Mouse (Mus musculus): ENCODE data around the gene Frmd4b.

GRCm38 (mm10) chr6:97457954-97458353 is 159.4 kb downstream of the Frmd4b start:
- TF ChIP-seq CTCF (IDR thresholded peaks at IDR 0.05; ENCODE audit: control insufficient read depth, insufficient read depth, insufficient replicate concordance, low read depth, low read length) (no peak), POLR2A (IDR thresholded peaks at IDR 0.05; ENCODE audit: control insufficient read depth, low read depth, low read length) (no peak)
